Mouse (Mus musculus): ENCODE data around the gene Plcb3. TPM values are rescaled to one million over a fixed set of nuclear protein-coding genes. Genes with fewer than 3 reads are reported as not detected.
A peak's percentile ranks its signal among the peaks of the same experiment; 100 is the strongest.

Gene Plcb3
- polyA plus RNA-seq, 1 experiment from 2014 or later, result 41.4 TPM

DNA sequence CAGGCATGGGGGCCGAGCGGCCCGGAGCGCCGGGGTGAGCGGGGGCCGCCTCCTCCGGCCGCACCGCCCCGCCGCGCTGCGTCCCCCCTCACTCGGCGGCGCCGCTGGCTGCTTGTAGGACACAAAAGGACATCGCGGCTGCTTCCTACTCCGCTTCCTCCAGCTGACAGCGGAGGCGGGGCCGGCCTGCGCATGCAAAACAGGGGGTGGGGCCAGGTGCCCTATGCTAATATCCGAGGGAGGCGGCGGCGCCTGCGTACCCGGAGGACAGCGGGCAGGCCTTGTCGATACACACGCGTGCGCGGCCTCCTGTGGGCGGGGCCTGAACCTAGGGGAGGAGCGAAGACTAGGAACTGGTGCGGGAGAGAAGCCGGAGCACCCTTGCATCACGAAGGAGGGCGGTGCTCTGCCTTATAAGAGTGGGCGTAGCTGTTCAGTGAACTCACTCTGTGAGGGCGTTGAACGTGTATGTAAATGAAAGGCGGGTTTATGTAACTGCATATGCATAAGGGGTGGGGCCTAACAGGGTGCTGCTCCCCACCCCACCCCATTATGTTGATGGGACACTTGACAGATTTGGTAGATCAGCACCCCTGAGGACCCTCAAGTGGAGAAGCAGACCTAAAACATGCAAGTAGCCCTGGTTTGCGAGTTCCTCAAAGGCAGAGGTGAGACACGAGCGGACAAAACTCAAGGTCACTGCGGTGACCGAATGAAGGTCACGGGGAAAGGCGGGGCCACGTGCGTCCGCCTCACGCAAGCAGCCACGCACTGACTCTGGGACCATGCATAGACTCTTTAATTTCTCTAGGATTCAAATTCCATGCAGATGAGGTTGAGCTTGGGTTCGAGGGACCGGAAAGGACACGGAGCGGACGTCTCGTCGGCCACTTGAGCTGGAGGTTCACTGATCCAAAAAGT is 54.4 kb downstream of the Plcb3 start, which contains the start of gene Esrra:
Gene Esrra, minus strand, starts transcription at position 167 of the 921 bp plus-strand sequence.
- peak; percentile 91 for ATAC-seq (ENCODE audit: insufficient number of reproducible peaks, insufficient read depth, low FRiP score, low TSS enrichment, low read depth)
- H3K27me3 ChIP-seq, result peaks cover 48% of the 10 kb centered on the region
- H3K27ac ChIP-seq, result peak within 1 kb of the TSS; percentile 72; the same call in 1 of the 2 replicates
- H3K36me3 ChIP-seq, result no peaks in the 10 kb centered on the region
- peak within 1 kb of the TSS; percentile 81 for H3K4me3 ChIP-seq (replicated peaks)
- peak within 1 kb of the TSS; percentile 73 for H3K9ac ChIP-seq (replicated peaks)
- WGBS, result under 1% methylated on average over 66 of the region's 66 CpGs
- peaks cover 6% of the 10 kb centered on the region; the same call in 1 of the 2 replicates for H3K9me3 ChIP-seq
- peaks cover 28% of the 10 kb centered on the region for H3K4me1 ChIP-seq (replicated peaks)
- H3K4me2 ChIP-seq, result peak within 1 kb of the TSS; percentile 88

DNA sequence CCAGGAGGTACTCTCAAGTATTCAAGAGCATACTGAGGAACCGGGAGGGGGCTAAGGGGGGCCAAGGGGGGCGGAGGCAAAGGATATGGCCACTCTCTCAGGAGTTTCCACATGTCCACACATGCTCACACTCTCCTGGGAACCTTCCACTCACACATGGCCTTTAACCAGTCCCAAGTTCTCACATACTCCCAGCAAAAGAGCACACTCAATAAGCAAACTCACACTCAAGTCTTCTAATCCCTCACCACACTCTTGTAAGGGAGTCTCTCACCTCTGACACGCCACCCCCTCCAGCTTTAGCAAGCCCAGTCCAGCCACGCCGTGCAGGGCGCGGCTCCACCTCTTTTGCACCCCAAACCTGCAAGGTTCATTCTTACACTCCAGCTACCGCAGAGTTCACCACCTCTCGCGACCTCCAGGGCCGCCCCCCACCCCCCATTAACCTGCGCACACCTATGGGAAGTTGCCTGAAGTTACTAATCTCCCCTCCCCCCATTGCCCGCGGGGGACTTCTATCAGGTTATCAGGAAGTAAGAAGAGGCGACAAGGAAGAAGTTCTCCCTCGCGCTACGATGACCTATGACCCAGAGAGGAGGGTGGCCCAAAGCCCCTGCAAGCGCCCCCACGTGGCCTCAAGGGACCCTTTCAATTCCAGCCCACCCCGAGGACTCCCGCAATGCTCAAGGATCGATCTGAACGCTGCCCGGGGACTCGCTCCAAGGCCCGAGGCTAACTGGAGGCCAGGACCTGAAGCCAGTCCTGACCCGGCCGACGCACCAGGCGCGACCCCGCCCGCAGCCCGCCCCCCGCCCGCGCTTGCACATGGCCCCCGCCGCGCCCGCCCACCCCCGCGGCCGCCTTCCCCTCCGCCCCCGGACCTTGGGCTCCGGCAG is 55.3 kb downstream of the Plcb3 start:
- Histone ChIP-seq H3K9ac (replicated peaks) (peak overlapping the region; percentile 73), H3K4me1 (replicated peaks) (peaks cover 25% of the 10 kb centered on the region), H3K4me2 (peak overlapping the region; percentile 88), H3K9me3 (peaks cover 3% of the 10 kb centered on the region; the same call in 1 of the 2 replicates), H3K27me3 (peaks cover 39% of the 10 kb centered on the region), H3K27ac (peak overlapping the region; percentile 72; the same call in 1 of the 2 replicates), H3K36me3 (no peaks in the 10 kb centered on the region), H3K4me3 (replicated peaks) (peak overlapping the region; percentile 81)
- peak; percentile 16 for ATAC-seq (ENCODE audit: insufficient number of reproducible peaks, insufficient read depth, low FRiP score, low TSS enrichment, low read depth)
- WGBS, result 1% methylated on average over 41 of the region's 48 CpGs

DNA sequence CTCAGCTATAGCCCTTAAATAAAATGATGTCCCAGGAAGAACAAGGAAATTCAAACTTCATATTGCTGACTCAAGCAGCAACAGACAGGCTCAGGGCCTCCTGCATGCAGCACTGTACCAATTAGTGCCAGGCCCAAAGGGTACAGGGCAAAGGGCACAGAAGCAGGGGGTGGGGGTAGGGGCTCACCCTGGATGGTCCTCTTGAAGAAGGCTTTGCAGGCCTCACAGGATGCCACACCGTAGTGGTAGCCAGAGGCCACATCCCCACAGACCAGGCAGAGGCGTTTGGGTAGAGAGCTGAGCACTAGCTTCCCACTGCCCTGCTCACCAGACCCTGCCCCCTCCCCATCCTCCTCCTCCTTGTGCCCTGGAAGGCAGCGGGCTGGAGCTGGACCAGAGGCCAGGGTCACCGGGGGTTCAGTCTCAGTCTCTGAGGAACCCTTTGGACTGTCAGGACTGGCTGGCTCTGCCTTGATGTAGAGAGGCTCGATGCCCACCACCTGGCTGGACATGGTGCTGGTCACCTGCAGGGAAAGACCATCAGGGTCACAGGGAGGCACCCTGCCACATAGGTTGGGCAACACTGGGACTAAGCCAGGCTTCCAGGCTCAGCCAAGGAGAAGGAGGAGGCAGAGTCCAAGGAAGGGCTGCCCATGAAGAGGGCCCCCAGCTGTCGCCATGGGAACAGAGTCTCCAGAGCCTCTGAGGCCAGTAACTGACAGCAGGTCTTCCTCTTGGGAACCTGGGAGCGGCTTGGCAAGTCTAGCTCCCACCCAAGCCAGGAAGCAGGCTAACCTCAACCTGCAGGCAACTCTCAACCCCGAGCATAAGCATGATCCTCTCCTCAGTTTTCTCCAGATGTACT is 56.2 kb downstream of the Plcb3 start:
- Histone ChIP-seq H3K4me2 (peak overlapping the region; percentile 88), H3K27me3 (peaks cover 30% of the 10 kb centered on the region), H3K9ac (replicated peaks) (peak overlapping the region; percentile 73; the same call in 1 of the 2 replicates), H3K4me1 (replicated peaks) (peaks cover 22% of the 10 kb centered on the region), H3K9me3 (no peaks in the 10 kb centered on the region), H3K4me3 (replicated peaks) (peak overlapping the region; percentile 81), H3K36me3 (no peaks in the 10 kb centered on the region), H3K27ac (no peak overlapping the region)
- no peak for ATAC-seq (ENCODE audit: insufficient number of reproducible peaks, insufficient read depth, low FRiP score, low TSS enrichment, low read depth)
- WGBS, result 39% methylated on average over 8 of the region's 8 CpGs

DNA sequence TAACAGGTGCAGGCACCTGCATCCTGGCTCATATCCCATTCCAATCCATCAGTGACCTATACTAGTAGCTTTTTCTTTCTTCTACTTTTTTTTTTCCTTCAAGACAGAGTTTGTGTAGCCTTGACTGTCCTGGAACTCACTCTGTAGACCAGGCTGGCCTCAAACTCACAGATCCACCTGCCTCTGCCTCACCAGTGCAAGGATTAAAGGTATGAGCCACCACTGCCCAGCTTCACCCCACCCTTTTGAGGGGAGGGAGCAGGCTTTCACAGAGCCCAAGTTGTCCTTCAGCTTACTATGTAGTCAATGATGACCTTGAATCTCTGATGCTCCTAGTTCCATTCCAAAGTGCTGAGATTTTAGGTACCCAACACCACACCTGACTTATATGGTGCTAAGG is 56.8 kb downstream of the Plcb3 start:
- no peak overlapping the region for H3K9ac ChIP-seq (replicated peaks)
- no peak overlapping the region for H3K4me3 ChIP-seq (replicated peaks)
- no peak overlapping the region for H3K4me2 ChIP-seq
- peaks cover 23% of the 10 kb centered on the region for H3K27me3 ChIP-seq
- no peaks in the 10 kb centered on the region for H3K36me3 ChIP-seq
- no peak overlapping the region for H3K27ac ChIP-seq
- no peaks in the 10 kb centered on the region for H3K9me3 ChIP-seq
- ATAC-seq (ENCODE audit: insufficient number of reproducible peaks, insufficient read depth, low FRiP score, low TSS enrichment, low read depth), result no peak
- H3K4me1 ChIP-seq (replicated peaks), result peaks cover 18% of the 10 kb centered on the region

DNA sequence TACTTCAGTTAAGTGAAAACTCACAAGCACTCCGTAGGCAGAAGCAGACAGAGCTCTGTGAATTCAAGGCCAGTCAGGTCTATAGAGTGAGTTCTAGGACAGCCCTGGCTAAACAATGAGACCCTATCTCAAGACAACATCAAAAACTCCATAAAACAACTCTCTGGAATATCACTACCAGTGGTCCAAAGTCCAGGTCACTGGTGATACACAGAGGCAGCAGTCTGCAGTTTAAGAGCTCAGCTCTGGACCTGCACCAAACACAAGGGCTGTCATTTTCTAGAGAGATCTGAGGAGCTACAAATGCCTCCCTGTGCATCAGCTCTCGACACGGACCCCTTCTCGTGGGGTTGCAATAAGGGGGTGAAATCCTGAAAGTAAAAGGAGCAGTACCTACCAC is 57.9 kb downstream of the Plcb3 start:
- Histone ChIP-seq H3K4me2 (no peak overlapping the region), H3K9ac (replicated peaks) (no peak overlapping the region), H3K27ac (no peak overlapping the region), H3K27me3 (peaks cover 12% of the 10 kb centered on the region), H3K9me3 (no peaks in the 10 kb centered on the region), H3K4me1 (replicated peaks) (peaks cover 18% of the 10 kb centered on the region), H3K36me3 (peaks cover 8% of the 10 kb centered on the region), H3K4me3 (replicated peaks) (no peak overlapping the region)
- 88% methylated on average over 4 of the region's 4 CpGs for WGBS
- no peak for ATAC-seq (ENCODE audit: insufficient number of reproducible peaks, insufficient read depth, low FRiP score, low TSS enrichment, low read depth)

DNA sequence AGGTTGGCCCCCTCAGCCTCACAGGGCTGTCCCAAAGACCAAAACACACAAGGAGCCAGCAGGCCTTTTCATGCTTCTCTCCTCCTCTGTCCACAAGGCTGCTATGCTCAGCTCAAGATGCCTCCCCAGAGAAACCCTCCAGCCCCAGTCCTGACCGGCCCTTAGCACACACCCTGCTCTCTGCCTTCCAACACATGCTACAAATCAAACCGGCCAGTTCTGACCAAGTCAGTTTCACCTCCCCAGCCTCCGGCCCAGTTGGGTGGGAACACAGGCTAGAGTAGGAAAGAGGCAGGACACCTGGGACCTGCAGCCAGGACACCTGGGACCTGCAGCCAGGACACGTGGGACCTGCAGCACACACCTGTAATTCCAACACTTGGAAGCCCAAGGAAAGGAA is 59.8 kb downstream of the Plcb3 start:
- WGBS, result 73% methylated on average over 4 of the region's 4 CpGs
- no peak overlapping the region for H3K9ac ChIP-seq (replicated peaks)
- no peaks in the 10 kb centered on the region for H3K9me3 ChIP-seq
- no peak overlapping the region for H3K4me2 ChIP-seq
- ATAC-seq (ENCODE audit: insufficient number of reproducible peaks, insufficient read depth, low FRiP score, low TSS enrichment, low read depth), result no peak
- H3K4me3 ChIP-seq (replicated peaks), result no peak overlapping the region
- no peaks in the 10 kb centered on the region for H3K27me3 ChIP-seq
- no peak overlapping the region for H3K27ac ChIP-seq
- H3K36me3 ChIP-seq, result peaks cover 27% of the 10 kb centered on the region
- peaks cover 13% of the 10 kb centered on the region for H3K4me1 ChIP-seq (replicated peaks)

DNA sequence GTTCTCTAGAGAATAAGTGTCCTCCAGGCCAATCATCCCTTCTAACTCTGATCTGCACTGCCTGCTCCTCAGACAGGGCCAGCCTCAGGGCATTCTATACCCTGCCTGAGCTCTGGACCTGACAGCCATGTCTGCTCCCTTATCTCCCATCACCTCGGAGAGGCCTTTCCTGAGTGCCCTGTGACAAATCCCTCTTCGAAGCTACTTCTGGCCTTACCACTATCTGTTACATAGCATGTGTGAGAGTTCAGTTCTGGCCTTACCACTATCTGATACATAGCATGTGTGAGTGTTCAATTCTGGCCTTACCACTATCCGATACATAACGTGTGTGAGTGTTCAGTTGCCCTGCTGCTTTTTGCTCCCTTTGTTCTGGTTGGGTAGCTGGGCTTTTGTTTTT is 61.0 kb downstream of the Plcb3 start:
- Histone ChIP-seq H3K4me2 (no peak overlapping the region), H3K9ac (replicated peaks) (no peak overlapping the region), H3K4me1 (replicated peaks) (peaks cover 13% of the 10 kb centered on the region), H3K27me3 (no peaks in the 10 kb centered on the region), H3K4me3 (replicated peaks) (no peak overlapping the region), H3K9me3 (no peaks in the 10 kb centered on the region), H3K36me3 (peaks cover 32% of the 10 kb centered on the region), H3K27ac (no peak overlapping the region)
- WGBS, result 93% methylated on average over 4 of the region's 4 CpGs
- no peak for ATAC-seq (ENCODE audit: insufficient number of reproducible peaks, insufficient read depth, low FRiP score, low TSS enrichment, low read depth)

DNA sequence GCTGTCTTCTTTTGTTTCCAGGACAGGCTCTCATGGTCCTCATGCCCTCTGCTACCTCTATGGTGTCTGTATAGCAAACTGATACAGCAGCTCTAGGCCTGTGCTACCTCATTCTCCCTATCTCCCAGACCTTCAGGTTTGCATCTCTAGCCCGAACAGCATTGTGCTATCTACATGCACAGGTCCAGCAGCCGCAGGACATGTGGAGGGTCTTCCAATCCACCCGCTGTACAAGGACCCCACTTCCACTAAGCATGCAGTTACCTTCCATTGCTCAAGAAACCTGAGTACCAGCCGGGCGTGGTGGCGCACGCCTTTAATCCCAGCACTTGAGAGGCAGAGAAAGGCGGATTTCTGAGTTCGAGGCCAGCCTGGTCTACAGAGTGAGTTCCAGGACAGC is 61.7 kb downstream of the Plcb3 start:
- peaks cover 32% of the 10 kb centered on the region for H3K36me3 ChIP-seq
- no peaks in the 10 kb centered on the region for H3K9me3 ChIP-seq
- H3K4me3 ChIP-seq (replicated peaks), result no peak overlapping the region
- H3K9ac ChIP-seq (replicated peaks), result no peak overlapping the region
- no peaks in the 10 kb centered on the region for H3K27me3 ChIP-seq
- WGBS, result 91% methylated on average over 9 of the region's 9 CpGs
- no peak overlapping the region for H3K27ac ChIP-seq
- H3K4me1 ChIP-seq (replicated peaks), result peaks cover 8% of the 10 kb centered on the region
- no peak for ATAC-seq (ENCODE audit: insufficient number of reproducible peaks, insufficient read depth, low FRiP score, low TSS enrichment, low read depth)
- no peak overlapping the region for H3K4me2 ChIP-seq

DNA sequence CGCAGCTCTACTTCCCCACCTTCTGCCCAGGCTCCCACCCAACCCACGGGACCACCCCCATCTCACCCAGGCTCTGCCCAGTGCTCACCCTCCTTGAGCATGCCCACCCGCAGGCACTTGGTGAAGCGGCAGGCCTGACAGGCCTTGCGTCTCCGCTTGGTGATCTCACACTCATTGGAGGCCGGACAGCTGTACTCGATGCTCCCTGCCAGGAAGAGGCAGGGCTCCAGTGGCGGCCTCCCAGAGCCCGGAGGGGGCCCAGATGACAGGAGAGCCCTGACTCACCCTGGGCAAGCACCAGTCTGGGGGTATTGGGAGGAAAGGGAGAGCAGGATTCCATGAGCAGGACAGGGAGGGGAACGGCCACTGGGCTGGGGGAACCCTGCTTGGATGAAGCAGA is 62.3 kb downstream of the Plcb3 start:
- no peak for ATAC-seq (ENCODE audit: insufficient number of reproducible peaks, insufficient read depth, low FRiP score, low TSS enrichment, low read depth)
- Histone ChIP-seq H3K27ac (no peak overlapping the region), H3K9ac (replicated peaks) (no peak overlapping the region), H3K4me2 (no peak overlapping the region), H3K4me1 (replicated peaks) (peaks cover 8% of the 10 kb centered on the region), H3K36me3 (peaks cover 32% of the 10 kb centered on the region), H3K4me3 (replicated peaks) (no peak overlapping the region), H3K9me3 (no peaks in the 10 kb centered on the region), H3K27me3 (no peaks in the 10 kb centered on the region)
- WGBS, result 82% methylated on average over 11 of the region's 11 CpGs

DNA sequence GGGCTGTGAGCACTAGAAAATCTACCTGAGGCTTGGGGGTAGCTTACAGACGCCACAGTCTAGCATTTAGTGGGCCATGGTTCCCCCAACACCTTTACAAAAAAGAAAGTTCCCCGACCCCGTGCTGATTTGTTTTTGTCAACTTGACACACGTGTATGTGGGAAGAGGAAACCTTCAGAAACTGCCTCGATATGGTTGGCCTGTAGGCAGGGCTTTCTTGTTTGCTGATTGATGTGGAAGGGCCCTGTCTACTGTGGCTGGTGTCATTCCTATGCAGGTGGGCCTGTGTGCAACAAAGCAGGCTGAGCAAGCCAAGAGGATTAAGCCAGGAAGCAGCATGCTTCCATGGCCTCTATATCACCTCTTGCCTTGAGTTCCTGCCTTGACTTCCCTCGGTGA is 63.2 kb downstream of the Plcb3 start:
- Histone ChIP-seq H3K27me3 (no peaks in the 10 kb centered on the region), H3K27ac (no peak overlapping the region), H3K4me2 (no peak overlapping the region; the same call in 1 of the 2 replicates), H3K4me1 (replicated peaks) (peaks cover 18% of the 10 kb centered on the region), H3K9me3 (no peaks in the 10 kb centered on the region), H3K36me3 (peaks cover 32% of the 10 kb centered on the region), H3K4me3 (replicated peaks) (no peak overlapping the region), H3K9ac (replicated peaks) (no peak overlapping the region)
- WGBS, result 89% methylated on average over 6 of the region's 6 CpGs
- no peak for ATAC-seq (ENCODE audit: insufficient number of reproducible peaks, insufficient read depth, low FRiP score, low TSS enrichment, low read depth)

Data from limb, embryonic 12.5 days (tissue).